Mouse (Mus musculus) erythroblast, adult 5-6 weeks (primary cell): Measurements from ENCODE around the gene Dctpp1. TPM values are rescaled to one million over a fixed set of nuclear protein-coding genes. Genes with fewer than 3 reads are reported as not detected.

Source experiments
- ATAC-seq: replicated peaks from 2 replicates; pipeline ENCODE4 v1.8.0; 2016; ENCODE audit warnings: moderate number of reproducible peaks, mild to moderate bottlenecking, moderate TSS enrichment, inconsistent platforms; ENCODE audit not compliant: poor library complexity, low FRiP score, severe bottlenecking
- total RNA-seq, 2 experiments: library from RNA; stranded (forward) in 1 of 2; stranded (reverse) in 1 of 2; fragments of 150-400 nt in 1 of 2; fragments of 200-764, 138-1000 nt in 1 of 2; gene quantifications; 2 replicates each; pipeline versions ENCODE4 v1.2.3 to v1.2.4; 2015 to 2017; ENCODE audit warnings: low replicate concordance in 2 of 2

Dctpp1 gene
- total RNA-seq, 2 experiments from 2014 or later, result 2.0 to 24.8 TPM

- ATAC-seq, result no peak
These were observed 46.6 kb downstream of the Dctpp1 start for GRCm38 (mm10) chr7:127213930-127214329.

GRCm38 (mm10) chr7:127213485-127213884, 47.0 kb downstream of the Dctpp1 start:
- peak; percentile 30; the same call in 1 of the 2 replicates for ATAC-seq

GRCm38 (mm10) chr7:127212432-127213250, 47.9 kb downstream of the Dctpp1 start:
- ATAC-seq, result no peak

GRCm38 (mm10) chr7:127211014-127211745, 49.3 kb downstream of the Dctpp1 start:
- ATAC-seq, result no peak

DNA sequence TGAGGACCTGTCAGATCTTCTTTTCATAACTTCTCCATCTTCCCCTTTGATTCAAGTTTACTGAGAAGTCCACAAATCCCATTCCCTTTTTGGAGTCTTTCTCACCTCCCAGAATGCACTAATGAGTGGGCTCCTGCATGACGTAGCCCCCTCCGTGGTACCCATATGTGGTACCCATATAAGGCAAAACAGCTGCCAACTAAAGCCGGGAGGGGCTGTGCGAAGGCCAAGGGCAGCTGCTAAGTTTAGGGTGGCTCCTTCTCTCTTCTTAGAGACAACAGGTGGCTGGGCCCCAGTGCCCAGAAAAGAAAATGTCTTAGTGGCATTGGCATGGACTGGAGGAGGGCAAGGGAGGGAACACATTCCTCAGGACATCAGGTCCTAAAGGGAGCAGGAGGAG, 50.2 kb downstream of the Dctpp1 start:
- no peak for ATAC-seq

DNA sequence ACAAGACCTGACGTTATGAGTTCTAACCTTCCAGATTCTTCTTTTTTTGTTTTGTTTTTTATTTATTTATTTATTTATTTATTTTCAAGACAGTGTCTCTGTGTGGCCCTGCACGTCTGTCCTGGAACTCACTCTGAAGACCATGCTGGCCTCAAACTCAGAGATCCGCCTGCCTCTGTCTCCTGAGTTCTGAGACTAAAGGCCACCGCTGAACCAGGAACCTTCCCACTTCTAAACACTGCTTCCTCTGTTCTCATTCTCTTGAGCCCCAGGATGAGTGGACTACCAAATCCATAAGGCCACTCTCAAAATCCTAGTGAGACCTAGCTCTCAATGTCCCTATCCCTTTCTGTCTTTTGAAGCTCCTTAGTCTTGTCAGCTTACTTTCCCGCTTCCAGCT, 50.7 kb downstream of the Dctpp1 start:
- ATAC-seq, result no peak

GRCm38 (mm10) chr7:127208553-127209438, 51.7 kb downstream of the Dctpp1 start, which contains the start of gene Mylpf:
Gene Mylpf, plus strand, starts transcription at chr7:127208890.
- peak; percentile 77 for ATAC-seq

DNA sequence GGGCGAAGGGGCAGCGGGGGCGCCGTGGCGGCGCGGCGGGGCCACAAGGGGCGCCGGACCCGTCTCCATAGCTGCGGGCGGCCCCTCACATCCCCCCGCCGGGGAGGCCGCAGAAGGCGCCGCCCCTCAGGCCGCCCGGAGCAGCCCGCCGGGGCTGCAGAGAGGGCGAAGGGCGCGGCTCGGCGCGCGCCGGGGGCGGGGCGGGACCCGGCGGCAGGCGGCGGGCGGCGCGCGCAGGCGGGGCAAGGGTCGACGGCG, 52.3 kb downstream of the Dctpp1 start, which contains the start of gene Tbc1d10b:
TSS of gene Tbc1d10b (minus strand) at position 174 of the 258 bp plus-strand sequence.
- no peak; the same call in 1 of the 2 replicates for ATAC-seq

GRCm38 (mm10) chr7:127207374-127208294, 52.9 kb downstream of the Dctpp1 start:
- peak; percentile 6 for ATAC-seq

Other genes with a start within 250 kb of the Dctpp1 start
- gene Mvp, start 246.1 kb downstream of the Dctpp1 start, total RNA-seq (2015; ENCODE audit: low replicate concordance), result 1.5 and 1.9 TPM in 2 replicates
- gene Mvp, start 246.1 kb downstream of the Dctpp1 start, total RNA-seq (2017; ENCODE audit: low replicate concordance), result 5.5 and 7.7 TPM in 2 replicates
- gene Pagr1b, start 244.2 kb downstream of the Dctpp1 start, total RNA-seq (2015; ENCODE audit: low replicate concordance), result not detected in 2 replicates
- gene Pagr1b, start 244.2 kb downstream of the Dctpp1 start, total RNA-seq (2017; ENCODE audit: low replicate concordance), result not detected in 2 replicates
- gene Pagr1a, start 243.4 kb downstream of the Dctpp1 start, total RNA-seq (2015; ENCODE audit: low replicate concordance), result 13.4 and 18.8 TPM in 2 replicates
- 7.0 and 7.1 TPM in 2 replicates for gene Pagr1a, start 243.4 kb downstream of the Dctpp1 start, total RNA-seq (2017; ENCODE audit: low replicate concordance)
- 1.7 and 1.9 TPM in 2 replicates for gene Gm42742, start 239.6 kb downstream of the Dctpp1 start, total RNA-seq (2015; ENCODE audit: low replicate concordance)
- gene Gm42742, start 239.6 kb downstream of the Dctpp1 start, total RNA-seq (2017; ENCODE audit: low replicate concordance), result 8.1 and 9.1 TPM in 2 replicates
- not detected in 2 replicates for gene Prrt2, start 239.5 kb downstream of the Dctpp1 start, total RNA-seq (2015; ENCODE audit: low replicate concordance)
- gene Prrt2, start 239.5 kb downstream of the Dctpp1 start, total RNA-seq (2017; ENCODE audit: low replicate concordance), result 1.5 TPM in 1 of 2 replicates, not detected in the other
- gene Maz, start 233.7 kb downstream of the Dctpp1 start, total RNA-seq (2015; ENCODE audit: low replicate concordance), result 44.9 and 51.3 TPM in 2 replicates
- 25.0 and 49.5 TPM in 2 replicates for gene Maz, start 233.7 kb downstream of the Dctpp1 start, total RNA-seq (2017; ENCODE audit: low replicate concordance)
- gene Kif22, start 218.2 kb downstream of the Dctpp1 start, total RNA-seq (2015; ENCODE audit: low replicate concordance), result 50.5 and 71.7 TPM in 2 replicates
- 57.3 and 83.1 TPM in 2 replicates for gene Kif22, start 218.2 kb downstream of the Dctpp1 start, total RNA-seq (2017; ENCODE audit: low replicate concordance)
- not detected in 2 replicates for gene Zg16, start 173.4 kb downstream of the Dctpp1 start, total RNA-seq (2015; ENCODE audit: low replicate concordance)
- 3.2 and 5.0 TPM in 2 replicates for gene Zg16, start 173.4 kb downstream of the Dctpp1 start, total RNA-seq (2017; ENCODE audit: low replicate concordance)
- gene AI467606, start 169.3 kb downstream of the Dctpp1 start, total RNA-seq (2015; ENCODE audit: low replicate concordance), result 19.8 and 26.8 TPM in 2 replicates
- 17.1 and 19.9 TPM in 2 replicates for gene AI467606, start 169.3 kb downstream of the Dctpp1 start, total RNA-seq (2017; ENCODE audit: low replicate concordance)
- 1.7 TPM in 1 of 2 replicates, not detected in the other for gene Qprt, start 138.5 kb downstream of the Dctpp1 start, total RNA-seq (2015; ENCODE audit: low replicate concordance)
- 0.34 TPM in 1 of 2 replicates, not detected in the other for gene Qprt, start 138.5 kb downstream of the Dctpp1 start, total RNA-seq (2017; ENCODE audit: low replicate concordance)
- gene Spn, start 122.9 kb downstream of the Dctpp1 start, total RNA-seq (2015; ENCODE audit: low replicate concordance), result 15.8 and 24.9 TPM in 2 replicates
- 58.3 and 60.0 TPM in 2 replicates for gene Spn, start 122.9 kb downstream of the Dctpp1 start, total RNA-seq (2017; ENCODE audit: low replicate concordance)
- gene Cd2bp2, start 64.7 kb downstream of the Dctpp1 start, total RNA-seq (2015; ENCODE audit: low replicate concordance), result 8.4 and 36.9 TPM in 2 replicates
- gene Cd2bp2, start 64.7 kb downstream of the Dctpp1 start, total RNA-seq (2017; ENCODE audit: low replicate concordance), result 17.9 and 22.9 TPM in 2 replicates
- 8.1 and 23.0 TPM in 2 replicates for gene Tbc1d10b, start 52.2 kb downstream of the Dctpp1 start, total RNA-seq (2015; ENCODE audit: low replicate concordance)
- 77.5 and 122 TPM in 2 replicates for gene Tbc1d10b, start 52.2 kb downstream of the Dctpp1 start, total RNA-seq (2017; ENCODE audit: low replicate concordance)
- 6.5 and 9.8 TPM in 2 replicates for gene Mylpf, start 51.8 kb downstream of the Dctpp1 start, total RNA-seq (2015; ENCODE audit: low replicate concordance)
- gene Mylpf, start 51.8 kb downstream of the Dctpp1 start, total RNA-seq (2017; ENCODE audit: low replicate concordance), result 16.2 and 61.5 TPM in 2 replicates
- gene Zfp553, start 27.6 kb downstream of the Dctpp1 start, total RNA-seq (2015; ENCODE audit: low replicate concordance), result 1.5 and 5.2 TPM in 2 replicates
- gene Zfp553, start 27.6 kb downstream of the Dctpp1 start, total RNA-seq (2017; ENCODE audit: low replicate concordance), result 2.0 and 3.2 TPM in 2 replicates
- 189 and 204 TPM in 2 replicates for gene Sept1, start 27.6 kb downstream of the Dctpp1 start, total RNA-seq (2015; ENCODE audit: low replicate concordance)
- 179 and 191 TPM in 2 replicates for gene Sept1, start 27.6 kb downstream of the Dctpp1 start, total RNA-seq (2017; ENCODE audit: low replicate concordance)
- 1.7 TPM in 1 of 2 replicates, not detected in the other for gene Zfp771, start 16.4 kb downstream of the Dctpp1 start, total RNA-seq (2015; ENCODE audit: low replicate concordance)
- 0.70 TPM in 1 of 2 replicates, not detected in the other for gene Zfp771, start 16.4 kb downstream of the Dctpp1 start, total RNA-seq (2017; ENCODE audit: low replicate concordance)
- gene Sephs2, start 13.3 kb upstream of the Dctpp1 start, total RNA-seq (2015; ENCODE audit: low replicate concordance), result 15.6 and 18.8 TPM in 2 replicates
- 20.2 and 34.8 TPM in 2 replicates for gene Sephs2, start 13.3 kb upstream of the Dctpp1 start, total RNA-seq (2017; ENCODE audit: low replicate concordance)
- gene Itgal, start 35.6 kb upstream of the Dctpp1 start, total RNA-seq (2015; ENCODE audit: low replicate concordance), result 29.0 and 34.4 TPM in 2 replicates
- 4.0 and 10.4 TPM in 2 replicates for gene Itgal, start 35.6 kb upstream of the Dctpp1 start, total RNA-seq (2017; ENCODE audit: low replicate concordance)
- 1.2 TPM in 1 of 2 replicates, not detected in the other for gene Zfp768, start 84.9 kb upstream of the Dctpp1 start, total RNA-seq (2015; ENCODE audit: low replicate concordance)
- 0.94 and 1.5 TPM in 2 replicates for gene Zfp768, start 84.9 kb upstream of the Dctpp1 start, total RNA-seq (2017; ENCODE audit: low replicate concordance)
- gene Zfp747, start 115.3 kb upstream of the Dctpp1 start, total RNA-seq (2015; ENCODE audit: low replicate concordance), result 0.42 and 1.2 TPM in 2 replicates
- gene Zfp747, start 115.3 kb upstream of the Dctpp1 start, total RNA-seq (2017; ENCODE audit: low replicate concordance), result 1.0 and 1.3 TPM in 2 replicates
- 0.38 TPM in 1 of 2 replicates, not detected in the other for gene 9130019O22Rik, start 126.5 kb upstream of the Dctpp1 start, total RNA-seq (2015; ENCODE audit: low replicate concordance)
- 1.4 and 1.8 TPM in 2 replicates for gene 9130019O22Rik, start 126.5 kb upstream of the Dctpp1 start, total RNA-seq (2017; ENCODE audit: low replicate concordance)
- gene E430018J23Rik, start 132.9 kb upstream of the Dctpp1 start, total RNA-seq (2015; ENCODE audit: low replicate concordance), result not detected in 2 replicates
- gene E430018J23Rik, start 132.9 kb upstream of the Dctpp1 start, total RNA-seq (2017; ENCODE audit: low replicate concordance), result 0.28 and 3.4 TPM in 2 replicates
- gene Zfp764, start 146.1 kb upstream of the Dctpp1 start, total RNA-seq (2015; ENCODE audit: low replicate concordance), result 0.19 and 3.6 TPM in 2 replicates
- gene Zfp764, start 146.1 kb upstream of the Dctpp1 start, total RNA-seq (2017; ENCODE audit: low replicate concordance), result 2.5 TPM in 1 of 2 replicates, not detected in the other
- 8.4 and 26.9 TPM in 2 replicates for gene Zfp688, start 161.4 kb upstream of the Dctpp1 start, total RNA-seq (2015; ENCODE audit: low replicate concordance)
- gene Zfp688, start 161.4 kb upstream of the Dctpp1 start, total RNA-seq (2017; ENCODE audit: low replicate concordance), result 1.0 and 3.5 TPM in 2 replicates
- not detected in 2 replicates for gene Zfp689, start 188.4 kb upstream of the Dctpp1 start, total RNA-seq (2015; ENCODE audit: low replicate concordance)
- 0.26 and 2.4 TPM in 2 replicates for gene Zfp689, start 188.4 kb upstream of the Dctpp1 start, total RNA-seq (2017; ENCODE audit: low replicate concordance)
- gene Prr14, start 198.9 kb upstream of the Dctpp1 start, total RNA-seq (2015; ENCODE audit: low replicate concordance), result 65.2 and 71.7 TPM in 2 replicates
- gene Prr14, start 198.9 kb upstream of the Dctpp1 start, total RNA-seq (2017; ENCODE audit: low replicate concordance), result 25.4 and 41.3 TPM in 2 replicates
- 154 and 157 TPM in 2 replicates for gene Fbrs, start 218.5 kb upstream of the Dctpp1 start, total RNA-seq (2015; ENCODE audit: low replicate concordance)
- 61.2 and 79.1 TPM in 2 replicates for gene Fbrs, start 218.5 kb upstream of the Dctpp1 start, total RNA-seq (2017; ENCODE audit: low replicate concordance)